Mouse (Mus musculus) MEL-GATA-1-ER (cell line): ENCODE data around the gene Vmn1r52.
"Not testable (repeated sequence)": the region's sequence is repeated elsewhere in the genome, so short reads cannot be mapped to it uniquely, and the experiment has no call there.

Experiments used
- DNase-seq: peaks from one replicate; pipeline ENCODE4 v3.0.0-alpha.2; 2012; ENCODE audit warnings: low read depth; ENCODE audit errors: extremely low read depth

Gene Vmn1r52

DNA sequence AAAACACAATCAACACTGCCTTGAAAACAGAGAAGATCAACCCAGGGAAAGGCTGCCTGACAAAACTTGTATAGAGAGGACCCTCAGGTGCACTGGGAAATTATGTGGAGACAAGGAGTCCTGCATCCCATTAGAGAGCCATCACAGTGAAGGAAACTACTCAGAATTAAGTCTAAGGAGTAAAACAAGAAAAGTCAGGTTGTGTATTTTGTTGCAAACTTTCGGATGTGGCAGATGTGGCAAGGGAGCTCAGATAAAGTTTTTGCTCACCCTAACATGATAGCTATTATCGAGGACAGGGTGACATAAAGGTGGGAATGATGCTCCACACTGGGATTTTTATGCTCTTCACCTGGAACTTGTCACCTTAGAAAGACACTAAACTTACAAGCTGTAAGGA, at the start of gene Vmn1r52:
TSS of gene Vmn1r52 (plus strand) at position 301 of the 400 bp plus-strand sequence.
- DNase-seq = no peak

DNA sequence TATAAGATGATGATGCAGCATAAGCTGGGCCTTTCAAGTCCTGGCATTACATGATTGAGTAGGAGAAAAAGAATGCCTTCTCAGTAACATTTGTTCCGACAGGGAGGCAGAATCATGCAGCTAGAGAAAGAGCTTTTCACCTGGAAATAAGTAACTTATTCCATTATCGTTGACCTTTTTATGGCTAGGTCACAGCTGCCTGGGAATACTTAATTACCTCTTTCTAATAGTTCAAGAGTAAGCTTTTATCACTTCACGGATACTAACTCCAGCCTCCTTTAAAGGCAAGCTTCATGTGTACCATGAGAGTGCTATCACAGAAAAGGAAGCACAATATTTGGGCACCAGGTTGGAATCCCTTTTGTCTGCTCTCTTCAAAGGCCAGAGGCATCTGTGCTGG, 14.5 kb upstream of the Vmn1r52 start:
- DNase-seq = no peak

DNA sequence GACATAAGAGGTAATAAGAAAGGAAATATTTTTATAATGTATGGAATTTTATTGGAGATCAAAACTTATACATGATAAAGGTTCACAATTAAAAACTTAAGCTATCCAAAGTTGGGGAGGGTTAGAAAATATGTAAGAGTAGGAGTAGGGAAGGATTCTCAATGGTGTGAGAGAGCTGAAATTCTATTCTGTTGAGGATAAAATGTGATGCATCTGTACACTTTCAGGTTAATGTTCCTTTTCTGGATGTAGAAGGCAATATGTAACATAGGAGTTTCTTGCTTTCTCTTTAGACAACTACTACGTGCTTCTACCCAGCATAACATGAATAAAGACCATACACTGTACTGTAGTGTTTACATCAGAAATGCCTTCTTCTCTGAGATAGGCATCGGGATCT, 27.9 kb downstream of the Vmn1r52 start, which contains the start of gene V1ra8:
TSS of gene V1ra8 (plus strand) at position 301 of the 400 bp plus-strand sequence.
- DNase-seq = not testable (repeated sequence)

DNA sequence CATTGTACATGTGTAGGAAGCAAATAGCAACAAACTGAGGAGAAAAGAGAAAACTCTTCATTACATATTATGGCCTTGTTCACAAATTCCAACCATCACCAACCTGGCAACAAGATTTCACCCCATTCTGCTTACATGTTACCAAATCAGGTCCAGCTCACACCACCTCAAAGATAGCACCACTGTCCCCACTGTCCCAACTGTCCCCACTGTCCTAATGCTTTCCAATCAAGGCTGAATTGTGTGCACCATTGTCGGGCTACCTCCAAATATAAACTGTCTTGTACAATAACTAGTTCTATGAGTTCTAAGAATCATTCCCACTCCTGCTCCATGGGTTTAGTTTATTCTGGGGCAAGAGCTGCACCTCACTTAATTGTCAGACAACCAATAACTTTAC, 49.7 kb downstream of the Vmn1r52 start, which contains the start of gene Vmn1r53:
TSS of gene Vmn1r53 (minus strand) at position 101 of the 400 bp plus-strand sequence.
- DNase-seq = no peak
